Mouse (Mus musculus): ENCODE measurements around the gene Lsp1.

- TF ChIP-seq CTCF (conservative IDR thresholded peaks at IDR 0.05; ENCODE audit: low read length) (no peak), POU5F1 (IDR thresholded peaks at IDR 0.05; ENCODE audit: borderline replicate concordance, low read length) (no peak)
These were observed at the start of gene Lsp1 for GRCm38 (mm10) chr7:142460636-142461077.

Measured in E14TG2a.4 (cell line).